Mouse (Mus musculus): ENCODE results near the gene Ifitm3.
"Not testable (repeated sequence)": the region's sequence is repeated elsewhere in the genome, so short reads cannot be mapped to it uniquely, and the experiment has no call there.

The Ifitm3 gene

GRCm38 (mm10) chr7:141032458-141033167 is 22.0 kb upstream of the Ifitm3 start:
- DNase-seq, result no peak

- no peak for DNase-seq
These were observed 19.8 kb upstream of the Ifitm3 start for GRCm38 (mm10) chr7:141030390-141030789.

GRCm38 (mm10) chr7:141028831-141029230 is 18.3 kb upstream of the Ifitm3 start, which contains the start of gene Gm17387:
TSS of gene Gm17387 (plus strand) at chr7:141029131.
- DNase-seq, result no peak

- DNase-seq, result no peak
These were observed 16.1 kb upstream of the Ifitm3 start for GRCm38 (mm10) chr7:141026740-141027098.

DNA sequence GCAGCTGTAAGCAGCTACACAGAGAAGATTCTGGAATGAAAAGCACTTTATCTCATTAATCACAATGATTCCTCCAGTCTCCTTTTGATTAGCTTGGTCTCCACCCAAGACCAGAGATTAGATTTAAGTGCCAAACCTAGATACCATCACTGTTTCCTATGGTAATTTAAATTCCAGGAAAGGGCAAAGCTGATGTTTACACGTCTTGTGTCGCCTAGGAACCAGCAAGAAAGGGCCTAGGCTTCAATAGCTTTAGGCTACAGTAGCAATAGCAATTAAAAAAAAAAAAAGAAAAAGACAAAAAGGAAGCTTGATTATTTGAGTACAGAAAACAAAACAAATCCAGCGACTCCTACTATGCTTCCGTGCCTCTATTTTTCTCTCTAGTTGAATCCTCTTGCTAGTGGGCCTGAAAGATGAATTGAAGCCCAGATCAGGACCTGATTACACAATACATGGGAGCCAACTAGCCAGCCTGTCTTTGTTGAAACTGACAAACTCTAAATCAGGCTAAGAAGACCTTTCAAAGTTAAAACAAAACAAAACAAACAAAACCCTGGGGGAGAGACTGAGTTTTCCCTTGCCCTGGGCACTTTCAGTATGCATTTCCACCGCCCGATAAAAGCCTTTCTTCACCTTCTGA is 15.6 kb upstream of the Ifitm3 start:
- no peak for DNase-seq

- DNase-seq, result no peak
These were observed 14.6 kb upstream of the Ifitm3 start for GRCm38 (mm10) chr7:141024865-141025838.

DNA sequence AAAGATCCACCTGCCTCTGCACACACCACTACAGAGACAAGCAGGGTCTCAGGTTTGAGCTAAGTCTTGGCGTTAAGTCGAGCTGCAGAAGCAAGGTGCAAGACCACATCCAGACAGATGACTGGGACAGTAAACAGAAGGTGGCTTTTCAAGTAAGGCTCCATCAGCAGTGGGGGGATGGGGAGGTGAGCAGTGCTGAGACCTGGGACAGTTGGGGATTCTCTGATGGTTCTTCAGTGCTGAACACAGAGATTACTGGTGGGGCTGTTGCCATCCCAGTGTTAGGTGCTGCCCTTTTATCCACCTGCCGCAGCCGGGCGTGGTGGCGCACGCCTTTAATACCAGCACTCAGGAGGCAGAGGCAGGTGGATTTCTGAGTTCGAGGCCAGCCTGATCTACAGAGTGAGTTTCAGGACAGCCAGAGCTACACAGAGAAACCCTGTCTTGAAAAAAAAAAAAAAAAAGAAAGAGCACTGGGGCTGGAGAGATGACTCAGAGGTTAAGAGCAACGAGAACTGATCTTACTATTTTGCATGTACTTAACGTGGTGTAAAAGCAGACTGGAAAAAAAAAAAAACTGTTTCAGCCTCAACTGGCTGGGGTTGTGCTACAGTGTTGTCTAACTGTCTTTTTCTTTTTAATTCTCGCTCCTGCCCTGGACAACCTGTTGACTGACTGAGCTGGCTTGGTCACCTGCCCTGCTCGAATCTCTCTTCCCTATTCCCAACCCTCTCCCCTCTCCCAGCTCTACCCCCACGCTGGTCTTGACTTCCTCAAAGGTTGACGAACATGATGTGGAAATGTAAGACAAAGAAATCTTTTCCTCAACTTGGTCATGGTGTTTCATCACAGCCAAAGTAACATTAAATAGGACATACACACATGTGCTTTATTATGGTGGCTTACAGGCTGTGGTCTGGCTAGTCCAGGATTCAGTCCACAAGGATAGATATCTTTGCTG is 11.2 kb upstream of the Ifitm3 start:
- DNase-seq, result no peak

- DNase-seq, result no peak
These were observed 8.5 kb upstream of the Ifitm3 start for GRCm38 (mm10) chr7:141019028-141019427.

DNA sequence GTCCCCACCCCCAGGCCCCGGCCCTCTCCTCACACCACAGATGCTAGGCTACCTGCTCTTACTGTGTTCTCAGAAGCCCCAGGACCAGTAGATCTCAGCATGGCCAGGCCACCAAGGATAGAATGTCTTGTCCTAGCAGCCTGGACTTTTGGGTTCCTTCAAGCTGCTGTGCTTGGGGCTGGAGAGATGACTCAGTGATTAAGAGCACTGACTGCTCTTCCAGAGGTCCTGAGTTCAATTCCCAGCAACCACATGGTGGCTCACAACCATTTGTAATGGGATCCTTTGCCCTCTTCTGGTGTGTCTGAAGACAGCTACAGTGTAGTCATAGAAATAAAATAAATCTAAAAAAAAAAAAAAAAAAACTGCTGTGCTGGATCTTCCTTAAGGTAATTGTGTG is 7.3 kb upstream of the Ifitm3 start, which contains the start of gene Ifitm6:
Gene Ifitm6 (minus strand): TSS at position 101 of the 400 bp plus-strand sequence.
- not testable (repeated sequence) for DNase-seq

DNA sequence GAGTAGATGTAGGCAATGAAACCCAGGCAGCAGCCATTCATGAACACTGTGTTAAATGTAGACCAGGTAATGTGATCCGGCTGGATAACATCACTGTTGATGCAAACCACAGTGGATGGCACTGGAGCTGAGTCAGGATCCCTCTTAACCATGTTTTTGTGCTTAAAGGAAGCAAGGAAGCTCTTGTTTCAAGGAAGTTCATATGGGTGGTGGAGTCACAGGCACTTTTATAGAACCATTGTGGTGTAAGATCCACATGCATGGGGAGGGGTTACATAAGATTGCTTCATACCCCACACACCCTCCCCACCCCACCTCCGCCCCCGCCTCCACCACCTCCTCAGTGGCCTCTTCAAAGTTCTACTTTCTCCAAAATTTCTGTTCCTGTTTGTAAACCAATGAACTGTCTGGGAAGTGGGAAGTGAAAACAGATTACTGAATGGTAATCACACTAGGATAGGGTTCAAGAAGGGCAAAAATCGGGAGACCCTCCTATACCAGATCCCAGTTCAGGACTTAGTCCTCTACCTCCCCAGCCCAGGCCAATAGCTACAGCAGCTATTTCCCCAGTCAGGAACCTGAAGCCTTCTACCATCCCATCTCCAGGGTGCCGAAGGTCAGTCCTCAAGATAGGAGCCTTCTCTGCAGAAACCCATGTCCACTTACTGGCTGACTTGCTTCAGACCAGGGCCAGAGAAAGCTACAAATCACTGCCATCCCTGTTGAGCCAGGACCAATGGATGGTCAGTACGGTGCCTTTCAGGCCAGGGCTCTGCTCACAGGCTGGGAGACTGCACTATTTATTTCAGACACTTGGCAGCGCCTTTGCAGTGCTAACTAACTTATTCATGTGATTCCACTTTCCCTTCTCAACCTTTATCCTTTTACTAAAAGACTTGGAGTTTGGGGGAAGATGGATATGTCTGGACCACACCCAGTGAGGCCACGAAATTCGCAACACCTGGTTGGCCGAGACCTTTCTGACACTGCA is 6.4 kb upstream of the Ifitm3 start:
- DNase-seq, result no peak

GRCm38 (mm10) chr7:141011238-141011770 is 734 bp upstream of the Ifitm3 start:
- no peak for DNase-seq

DNA sequence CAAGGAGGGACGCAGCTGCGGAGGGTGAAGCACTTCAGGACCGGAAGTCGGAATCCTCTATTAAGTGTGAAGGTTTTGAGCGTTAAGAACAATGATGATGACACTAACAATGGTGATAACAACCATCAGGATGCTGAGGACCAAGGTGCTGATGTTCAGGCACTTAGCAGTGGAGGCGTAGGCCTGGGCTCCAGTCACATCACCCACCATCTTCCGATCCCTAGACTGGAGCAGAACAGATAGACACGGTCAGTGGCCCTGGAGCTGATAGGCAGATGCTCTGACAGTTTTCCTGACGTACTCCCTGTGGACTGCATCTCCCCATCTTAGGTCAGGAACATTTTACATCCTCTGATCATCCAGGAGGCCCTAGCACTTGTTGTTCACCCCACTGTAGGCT is 905 bp downstream of the Ifitm3 start:
- no peak for DNase-seq

GRCm38 (mm10) chr7:141008938-141009660 is 1.5 kb downstream of the Ifitm3 start:
- peak; percentile 90 for DNase-seq

DNA sequence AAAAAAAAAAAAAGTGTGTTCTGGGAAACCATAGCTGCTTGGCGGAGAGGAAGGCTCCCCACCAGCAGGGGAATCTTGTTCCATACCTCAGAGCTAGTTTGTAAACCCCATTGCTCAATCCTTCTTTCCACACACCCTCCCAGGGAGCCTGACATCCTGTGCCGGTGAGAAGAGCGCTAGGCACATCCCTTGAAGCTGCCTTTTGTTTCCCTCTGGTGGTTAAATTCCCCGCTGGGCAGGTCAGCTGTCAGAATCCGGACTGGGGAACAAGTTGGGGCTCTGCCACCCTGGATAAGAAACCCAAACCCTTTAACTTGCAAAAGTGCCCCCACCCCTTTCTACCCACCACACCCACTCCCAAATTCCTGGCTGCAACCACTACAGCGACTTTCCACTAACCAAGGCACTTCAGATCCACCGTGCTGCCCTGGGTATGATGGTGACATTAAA is 2.2 kb downstream of the Ifitm3 start:
- DNase-seq, result peak; percentile 51 to 59

DNA sequence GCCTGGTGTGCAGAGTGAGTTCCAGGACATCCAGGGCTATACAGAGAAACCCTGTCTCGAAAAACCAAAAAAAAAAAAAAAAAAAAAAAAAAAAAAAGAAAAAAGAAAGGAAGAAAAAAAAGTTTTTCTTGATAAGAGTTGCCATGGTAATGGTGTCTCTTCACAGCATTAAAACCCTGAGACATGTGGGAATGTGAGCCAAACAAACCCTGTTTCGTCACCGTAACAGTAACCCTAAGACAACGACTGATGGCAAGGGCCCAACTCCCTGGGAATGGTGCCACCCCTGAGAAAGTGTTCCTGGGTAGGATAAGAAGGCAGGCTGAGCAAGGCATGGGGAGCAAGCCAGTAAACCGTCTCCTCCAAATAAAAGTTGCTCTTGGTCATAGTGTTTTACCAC is 3.7 kb downstream of the Ifitm3 start:
- peak; percentile 29 to 64 for DNase-seq

DNA sequence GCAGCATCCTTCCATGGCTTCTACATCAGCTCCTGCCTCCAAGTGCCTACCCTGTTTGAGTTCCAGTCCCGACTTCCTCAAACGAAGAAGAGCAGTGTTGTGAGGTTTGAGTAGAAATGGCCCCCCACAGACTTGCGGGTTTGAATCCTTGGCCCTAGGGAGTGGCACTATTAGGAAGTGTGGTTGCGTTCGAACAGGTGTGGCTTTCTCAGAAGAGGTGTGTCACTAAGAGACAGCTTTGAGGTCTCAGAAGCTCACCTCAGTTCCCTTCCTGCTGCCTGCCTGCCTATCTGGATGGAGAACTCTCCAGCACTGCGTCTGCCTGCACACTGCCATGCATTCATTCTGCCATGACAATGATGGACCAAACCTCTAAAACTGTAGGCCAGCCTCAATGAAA is 4.1 kb downstream of the Ifitm3 start:
- DNase-seq, result no peak

DNA sequence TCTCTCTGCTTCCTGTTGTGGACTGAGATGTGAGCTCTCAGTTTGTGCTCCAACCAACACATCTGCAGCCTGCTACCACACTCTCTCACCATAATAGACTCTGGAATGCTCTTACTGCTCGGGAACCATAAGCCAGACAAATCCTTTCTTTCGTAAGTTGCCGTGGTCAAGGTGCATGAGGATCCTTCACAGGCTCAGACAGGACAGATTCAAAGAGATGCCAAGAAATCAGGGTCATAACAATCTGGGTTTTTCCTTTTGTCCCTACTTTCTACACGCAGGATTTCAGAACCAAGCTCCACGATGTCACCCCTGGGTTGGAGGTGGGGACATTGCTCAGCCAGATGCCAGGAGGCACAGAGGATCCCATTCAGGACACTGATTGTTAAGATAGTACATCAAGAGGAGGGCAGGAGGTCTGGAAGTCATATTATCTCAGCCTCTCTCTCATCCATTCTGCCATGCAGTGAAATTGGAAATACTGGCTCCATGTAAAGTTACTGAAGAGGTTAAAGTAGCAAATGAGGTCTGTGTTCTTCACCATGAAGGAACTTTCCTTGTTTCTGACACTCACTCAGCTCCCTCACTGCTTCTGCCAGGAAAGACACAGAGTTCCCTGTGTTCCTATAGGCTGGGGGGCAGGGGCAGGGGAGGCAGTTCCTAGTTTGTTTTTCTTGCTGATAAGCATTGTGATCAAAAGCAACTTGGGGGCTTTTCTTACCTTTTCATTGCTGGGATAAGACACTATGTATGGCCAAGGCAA is 7.1 kb downstream of the Ifitm3 start:
- DNase-seq, result no peak

DNA sequence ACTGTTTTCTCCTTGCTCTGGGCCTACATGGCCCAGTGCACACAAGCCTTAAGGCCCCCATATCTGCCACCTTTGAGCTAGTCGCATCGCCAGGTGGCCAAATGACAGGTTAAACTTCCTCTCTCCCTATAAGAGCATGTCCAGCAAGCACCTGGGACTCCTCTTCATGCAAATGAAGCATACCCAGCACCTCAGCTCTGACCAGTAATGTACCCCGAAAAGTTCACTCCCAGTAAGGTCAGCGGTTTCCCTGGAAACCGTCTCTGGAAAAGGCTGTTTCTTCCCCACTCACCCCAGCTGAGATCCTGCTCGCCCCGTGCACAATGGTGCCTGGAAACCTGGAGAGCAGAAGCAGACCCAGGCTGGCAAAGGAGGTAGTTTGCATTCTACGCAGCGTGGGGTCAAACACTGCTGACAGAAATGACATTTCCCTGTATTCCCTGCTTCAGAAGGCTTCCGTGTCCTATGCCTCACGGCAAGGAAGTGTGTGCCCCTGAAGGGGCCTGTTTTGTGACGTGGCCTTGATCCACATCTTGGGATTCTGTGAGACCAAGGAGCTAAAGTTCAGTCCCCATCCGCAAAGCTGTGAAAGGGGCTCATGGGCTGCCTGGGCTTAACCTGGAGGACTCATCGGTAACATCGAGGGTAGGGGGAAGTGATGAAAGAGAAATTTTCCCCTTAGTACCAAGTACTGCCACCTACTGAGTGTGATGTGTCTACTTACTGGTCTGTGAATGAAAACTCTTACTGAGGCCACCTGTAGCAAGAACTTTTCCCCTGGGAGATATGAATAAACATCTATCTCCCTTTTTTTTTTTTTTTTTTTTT is 9.5 kb downstream of the Ifitm3 start:
- no peak for DNase-seq

Data from lung, postnatal 4 days (tissue).